Mouse (Mus musculus): ENCODE data around the gene Asb16. TPM values are rescaled to one million over a fixed set of nuclear protein-coding genes. Genes with fewer than 3 reads are reported as not detected.
"Not testable (repeated sequence)": the region's sequence is repeated elsewhere in the genome, so short reads cannot be mapped to it uniquely, and the experiment has no call there.

Gene Asb16
- polyA plus RNA-seq, 1 experiment: 0.48 TPM

GRCm38 (mm10) chr11:102257514-102257913 is 11.0 kb upstream of the Asb16 start:
- no peak overlapping the region for H3K4me3 ChIP-seq (ENCODE audit: insufficient read depth, low read depth, low read length)
- no peaks in the 10 kb centered on the region for H3K4me1 ChIP-seq (ENCODE audit: control insufficient read depth, insufficient read depth, insufficient read length, low read length)
- no peak overlapping the region for H3K27ac ChIP-seq (replicated peaks; ENCODE audit: low read depth, low read length)

DNA sequence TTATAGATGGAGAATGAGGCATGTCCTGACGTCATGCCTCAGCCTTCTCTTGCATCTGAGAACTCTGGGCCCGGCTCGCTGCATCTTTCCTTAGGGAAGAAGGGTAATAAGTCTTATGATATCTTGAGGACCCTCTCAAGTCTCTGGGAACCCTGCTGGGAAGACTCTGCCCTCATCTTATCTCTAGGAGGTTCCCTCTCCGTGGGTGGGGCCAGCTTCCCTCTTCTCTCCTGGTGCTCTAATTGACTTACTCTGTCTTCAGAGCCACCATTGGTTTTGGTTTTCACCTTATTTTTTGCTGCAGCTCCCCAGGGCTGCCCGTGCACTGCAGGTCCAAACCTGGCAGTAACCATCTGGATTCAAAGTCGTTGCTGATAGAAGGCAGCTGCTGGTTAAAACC is 10.4 kb upstream of the Asb16 start:
- H3K4me1 ChIP-seq (ENCODE audit: control insufficient read depth, insufficient read depth, insufficient read length, low read length): no peaks in the 10 kb centered on the region
- no peak overlapping the region for H3K4me3 ChIP-seq (ENCODE audit: insufficient read depth, low read depth, low read length)

GRCm38 (mm10) chr11:102258521-102258920 is 10.0 kb upstream of the Asb16 start:
- Histone ChIP-seq H3K27ac (replicated peaks; ENCODE audit: low read depth, low read length) (no peak overlapping the region), H3K4me1 (ENCODE audit: control insufficient read depth, insufficient read depth, insufficient read length, low read length) (no peaks in the 10 kb centered on the region), H3K4me3 (ENCODE audit: insufficient read depth, low read depth, low read length) (no peak overlapping the region)

More for the DNA sequence above, 10.4 kb upstream of the Asb16 start:
- H3K27ac ChIP-seq (replicated peaks; ENCODE audit: low read depth, low read length): no peak overlapping the region

DNA sequence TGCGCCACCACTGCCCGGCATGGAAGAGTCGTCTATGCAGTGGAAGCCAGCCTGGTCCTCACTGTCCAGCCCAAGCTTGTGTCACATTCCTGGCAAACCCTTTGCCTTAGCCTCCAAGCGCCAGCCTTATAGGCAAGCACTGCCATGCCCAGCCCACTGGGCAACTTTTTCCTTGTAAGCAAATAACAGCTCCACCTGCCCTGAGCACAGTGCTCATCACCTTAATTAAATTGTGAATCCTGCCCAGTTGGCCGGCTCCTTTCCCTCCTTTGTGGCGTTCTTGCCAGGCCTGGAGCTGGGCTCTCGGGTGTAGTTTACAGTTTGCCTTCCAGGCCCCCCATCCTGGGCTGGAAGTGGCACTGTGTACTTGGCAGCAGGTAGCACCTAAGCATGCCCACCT is 5.3 kb upstream of the Asb16 start:
- no peak overlapping the region for H3K4me3 ChIP-seq (ENCODE audit: insufficient read depth, low read depth, low read length)
- H3K27ac ChIP-seq (replicated peaks; ENCODE audit: low read depth, low read length): no peak overlapping the region
- 0 out of 2 replicates have a peak, but pooled peaks cover 2% of the 10 kb centered on the region for H3K4me1 ChIP-seq (ENCODE audit: control insufficient read depth, insufficient read depth, insufficient read length, low read length)

DNA sequence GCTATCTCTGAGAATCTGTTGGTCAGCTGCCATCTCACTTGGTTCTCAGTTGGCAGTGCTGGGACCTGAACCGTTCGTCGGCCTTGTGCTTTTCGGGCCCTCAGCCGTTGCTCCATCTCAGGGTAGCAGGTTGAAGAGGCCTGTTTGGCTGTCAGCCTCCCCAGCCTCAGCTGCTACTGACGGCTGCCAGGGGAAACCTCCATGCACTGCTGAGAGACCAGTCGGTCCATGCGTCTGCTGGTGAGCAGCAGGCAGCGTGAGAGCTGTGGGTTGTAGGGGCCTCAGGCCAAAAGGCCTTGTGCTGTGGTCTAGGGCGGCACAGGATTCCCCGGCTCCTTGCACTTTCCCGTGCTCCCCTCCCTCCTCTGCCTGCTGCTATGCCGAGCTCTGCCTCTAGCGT is 2.7 kb upstream of the Asb16 start:
- no peak overlapping the region for H3K4me3 ChIP-seq (ENCODE audit: insufficient read depth, low read depth, low read length)
- H3K4me1 ChIP-seq (ENCODE audit: control insufficient read depth, insufficient read depth, insufficient read length, low read length): 0 out of 2 replicates have a peak, but pooled peaks cover 2% of the 10 kb centered on the region
- H3K27ac ChIP-seq (replicated peaks; ENCODE audit: low read depth, low read length): no peak overlapping the region

DNA sequence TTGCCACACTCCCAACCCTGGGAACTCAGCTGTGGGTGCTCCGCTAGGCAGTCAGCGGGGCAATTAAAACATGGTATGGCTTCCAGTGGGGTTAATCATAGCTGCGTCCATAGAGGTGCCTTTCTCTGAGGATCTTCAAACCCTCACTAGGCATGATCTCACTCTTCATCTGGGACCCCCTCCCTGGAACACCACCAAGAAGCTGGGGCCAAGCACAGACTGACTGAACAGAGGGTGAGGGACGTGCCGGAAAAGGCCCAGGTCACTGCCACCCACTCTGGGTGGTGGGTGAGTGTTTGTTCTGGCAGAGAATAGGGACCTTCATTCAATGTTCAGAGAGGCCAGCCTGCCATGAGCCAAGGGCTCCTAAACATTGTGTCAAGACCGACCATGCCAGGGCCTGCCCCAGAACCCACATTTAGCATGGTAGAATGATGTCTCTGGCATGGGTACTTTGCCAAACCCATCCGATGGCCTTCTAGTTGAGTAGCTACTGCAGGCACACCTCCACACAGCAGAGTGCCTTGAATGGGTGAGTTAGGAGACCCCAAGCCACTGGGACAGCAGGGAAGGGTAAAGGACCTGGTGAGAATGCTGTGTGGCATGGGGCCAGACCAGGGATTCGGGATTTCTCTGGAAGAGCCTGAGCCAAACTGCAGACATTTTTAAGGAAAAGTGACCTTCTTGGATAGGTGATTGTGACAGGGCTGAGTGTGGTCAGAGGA is 1.8 kb upstream of the Asb16 start:
- Histone ChIP-seq H3K4me3 (ENCODE audit: insufficient read depth, low read depth, low read length) (no peak overlapping the region), H3K4me1 (ENCODE audit: control insufficient read depth, insufficient read depth, insufficient read length, low read length) (0 out of 2 replicates have a peak, but pooled peaks cover 2% of the 10 kb centered on the region), H3K27ac (replicated peaks; ENCODE audit: low read depth, low read length) (no peak overlapping the region)

GRCm38 (mm10) chr11:102267480-102267879 is 1.1 kb upstream of the Asb16 start:
- 0 out of 2 replicates have a peak, but pooled peaks cover 2% of the 10 kb centered on the region for H3K4me1 ChIP-seq (ENCODE audit: control insufficient read depth, insufficient read depth, insufficient read length, low read length)
- no peak overlapping the region for H3K27ac ChIP-seq (replicated peaks; ENCODE audit: low read depth, low read length)
- H3K4me3 ChIP-seq (ENCODE audit: insufficient read depth, low read depth, low read length): 0 out of 2 replicates have a peak overlapping the region, but pooled peaks have one; percentile 15

DNA sequence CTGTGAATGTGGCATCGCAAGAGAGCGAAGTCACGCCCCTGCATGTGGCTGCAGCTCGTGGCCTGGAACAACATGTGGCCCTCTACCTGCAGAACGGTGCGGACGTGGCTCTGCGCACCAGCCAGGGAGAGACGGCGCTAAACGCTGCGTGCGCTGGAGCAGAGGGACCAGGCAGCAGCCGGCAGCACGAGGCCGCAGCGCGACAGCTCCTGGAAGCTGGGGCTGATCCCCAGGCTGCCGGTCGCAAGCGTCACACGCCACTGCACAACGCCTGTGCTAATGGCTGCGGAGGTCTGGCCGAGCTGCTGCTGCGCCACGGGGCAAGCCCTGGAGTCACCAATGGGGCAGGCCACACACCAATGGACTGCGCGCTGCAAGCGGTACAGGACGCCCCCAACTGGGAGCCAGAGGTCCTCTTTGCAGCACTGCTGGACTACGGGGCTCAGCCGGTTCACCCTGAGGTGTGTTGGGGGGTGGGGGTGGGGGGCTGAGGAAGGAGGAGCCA is 7.9 kb downstream of the Asb16 start:
- Histone ChIP-seq H3K27ac (replicated peaks; ENCODE audit: low read depth, low read length) (no peak overlapping the region), H3K4me1 (ENCODE audit: control insufficient read depth, insufficient read depth, insufficient read length, low read length) (peaks cover 3% of the 10 kb centered on the region; the same call in 1 of the 2 replicates), H3K4me3 (ENCODE audit: insufficient read depth, low read depth, low read length) (peak overlapping the region; percentile 23; the same call in 1 of the 2 replicates)

- Histone ChIP-seq H3K27ac (replicated peaks; ENCODE audit: low read depth, low read length) (no peak overlapping the region), H3K4me1 (ENCODE audit: control insufficient read depth, insufficient read depth, insufficient read length, low read length) (peaks cover 3% of the 10 kb centered on the region; the same call in 1 of the 2 replicates), H3K4me3 (ENCODE audit: insufficient read depth, low read depth, low read length) (no peak overlapping the region)
These were observed 9.2 kb downstream of the Asb16 start for GRCm38 (mm10) chr11:102277754-102278153.

- Histone ChIP-seq H3K4me1 (ENCODE audit: control insufficient read depth, insufficient read depth, insufficient read length, low read length) (peaks cover 3% of the 10 kb centered on the region; the same call in 1 of the 2 replicates), H3K4me3 (ENCODE audit: insufficient read depth, low read depth, low read length) (no peak overlapping the region), H3K27ac (replicated peaks; ENCODE audit: low read depth, low read length) (no peak overlapping the region)
These were observed 11.1 kb downstream of the Asb16 start for GRCm38 (mm10) chr11:102279595-102279994.

DNA sequence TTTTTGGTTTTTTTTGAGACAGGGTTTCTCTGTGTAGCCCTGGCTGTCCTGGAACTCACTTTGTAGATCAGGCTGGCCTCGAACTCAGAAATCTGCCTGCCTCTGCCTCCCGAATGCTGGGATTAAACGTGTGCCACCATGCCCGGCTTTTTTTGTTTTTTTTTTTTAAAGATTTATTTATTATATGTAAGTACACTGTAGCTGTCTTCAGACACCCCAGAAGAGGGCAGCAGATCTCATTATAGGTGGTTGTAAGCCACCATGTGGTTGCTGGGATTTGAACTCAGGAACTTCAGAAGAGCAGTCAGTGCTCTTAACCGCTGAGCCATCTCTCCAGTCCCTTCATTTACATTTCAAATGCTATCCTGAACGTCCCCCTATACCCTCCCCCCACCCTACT is 11.7 kb downstream of the Asb16 start:
- not testable (repeated sequence) for H3K4me1 ChIP-seq (ENCODE audit: control insufficient read depth, insufficient read depth, insufficient read length, low read length); H3K4me3 ChIP-seq (ENCODE audit: insufficient read depth, low read depth, low read length); H3K27ac ChIP-seq (replicated peaks; ENCODE audit: low read depth, low read length)

GRCm38 (mm10) chr11:102283922-102284321 is 15.4 kb downstream of the Asb16 start:
- Histone ChIP-seq H3K4me3 (ENCODE audit: insufficient read depth, low read depth, low read length) (no peak overlapping the region), H3K4me1 (ENCODE audit: control insufficient read depth, insufficient read depth, insufficient read length, low read length) (no peaks in the 10 kb centered on the region), H3K27ac (replicated peaks; ENCODE audit: low read depth, low read length) (0 out of 2 replicates have a peak overlapping the region, but pooled peaks have one; percentile 23)

GRCm38 (mm10) chr11:102284501-102285094 is 16.1 kb downstream of the Asb16 start, which contains the start of gene Tmub2:
Gene Tmub2 (plus strand): TSS chr11:102284931.
- Histone ChIP-seq H3K27ac (replicated peaks; ENCODE audit: low read depth, low read length) (peak within 1 kb of the TSS; percentile 95), H3K4me1 (ENCODE audit: control insufficient read depth, insufficient read depth, insufficient read length, low read length) (no peaks in the 10 kb centered on the region), H3K4me3 (ENCODE audit: insufficient read depth, low read depth, low read length) (peak within 1 kb of the TSS; percentile 80)

GRCm38 (mm10) chr11:102285095-102285834 is 16.7 kb downstream of the Asb16 start:
- Histone ChIP-seq H3K27ac (replicated peaks; ENCODE audit: low read depth, low read length) (peak overlapping the region; percentile 95), H3K4me3 (ENCODE audit: insufficient read depth, low read depth, low read length) (peak overlapping the region; percentile 80), H3K4me1 (ENCODE audit: control insufficient read depth, insufficient read depth, insufficient read length, low read length) (no peaks in the 10 kb centered on the region)

DNA sequence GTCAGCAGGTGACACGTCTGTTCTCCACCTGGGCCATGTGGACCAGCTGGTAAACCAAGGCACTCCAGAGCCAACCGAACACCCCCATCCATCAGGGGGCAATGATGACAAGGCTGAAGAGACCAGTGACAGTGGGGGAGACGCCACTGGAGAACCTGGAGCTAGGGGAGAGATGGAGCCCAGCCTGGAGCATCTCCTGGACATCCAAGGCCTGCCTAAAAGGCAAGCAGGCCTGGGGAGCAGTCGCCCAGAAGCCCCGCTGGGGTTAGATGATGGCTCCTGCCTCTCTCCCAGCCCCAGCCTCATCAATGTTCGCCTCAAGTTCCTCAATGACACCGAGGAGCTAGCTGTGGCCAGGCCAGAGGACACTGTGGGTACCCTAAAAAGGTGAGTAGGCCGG is 18.9 kb downstream of the Asb16 start:
- Histone ChIP-seq H3K4me1 (ENCODE audit: control insufficient read depth, insufficient read depth, insufficient read length, low read length) (no peaks in the 10 kb centered on the region), H3K27ac (replicated peaks; ENCODE audit: low read depth, low read length) (no peak overlapping the region)

More for the DNA sequence above, 18.9 kb downstream of the Asb16 start:
- H3K4me3 ChIP-seq (ENCODE audit: insufficient read depth, low read depth, low read length): no peak overlapping the region
